Mouse (Mus musculus): ENCODE measurements around the gene N4bp1. TPM values are rescaled to one million over a fixed set of nuclear protein-coding genes. Genes with fewer than 3 reads are reported as not detected.

N4bp1 gene
- polyA plus RNA-seq, 1 experiment from 2014 or later: 12.5 TPM

GRCm38 (mm10) chr8:86918093-86918492, 33.0 kb upstream of the N4bp1 start:
- 91% methylated on average over 2 of the region's 2 CpGs for WGBS
- ATAC-seq (ENCODE audit: insufficient number of reproducible peaks, insufficient read depth, low FRiP score, low TSS enrichment): no peak
- no peaks in the 10 kb centered on the region for H3K27me3 ChIP-seq

GRCm38 (mm10) chr8:86917689-86918088, 32.6 kb upstream of the N4bp1 start:
- H3K4me1 ChIP-seq: peaks cover 2% of the 10 kb centered on the region; the same call in 1 of the 2 replicates
- no peak overlapping the region for H3K4me3 ChIP-seq
- H3K27ac ChIP-seq: no peak overlapping the region
- ATAC-seq (ENCODE audit: insufficient number of reproducible peaks, insufficient read depth, low FRiP score, low TSS enrichment): no peak
- H3K9ac ChIP-seq: no peak overlapping the region
- H3K9me3 ChIP-seq: no peaks in the 10 kb centered on the region
- WGBS: 79% methylated on average over 2 of the region's 2 CpGs
- no peak overlapping the region for H3K4me2 ChIP-seq (replicated peaks)
- no peaks in the 10 kb centered on the region for H3K36me3 ChIP-seq
- H3K27me3 ChIP-seq: no peaks in the 10 kb centered on the region

More at GRCm38 (mm10) chr8:86918093-86918492, 33.0 kb upstream of the N4bp1 start:
- H3K4me3 ChIP-seq: no peak overlapping the region
- no peak overlapping the region for H3K27ac ChIP-seq
- no peaks in the 10 kb centered on the region for H3K36me3 ChIP-seq
- no peak overlapping the region for H3K9ac ChIP-seq
- H3K4me1 ChIP-seq: peaks cover 2% of the 10 kb centered on the region; the same call in 1 of the 2 replicates
- no peak overlapping the region for H3K4me2 ChIP-seq (replicated peaks)
- H3K9me3 ChIP-seq: no peaks in the 10 kb centered on the region

GRCm38 (mm10) chr8:86916369-86916768, 31.3 kb upstream of the N4bp1 start:
- H3K27me3 ChIP-seq: no peaks in the 10 kb centered on the region
- no peaks in the 10 kb centered on the region for H3K9me3 ChIP-seq
- no peak overlapping the region for H3K27ac ChIP-seq
- H3K9ac ChIP-seq: no peak overlapping the region
- peaks cover 2% of the 10 kb centered on the region; the same call in 1 of the 2 replicates for H3K4me1 ChIP-seq
- no peak overlapping the region for H3K4me3 ChIP-seq
- no peaks in the 10 kb centered on the region for H3K36me3 ChIP-seq
- H3K4me2 ChIP-seq (replicated peaks): no peak overlapping the region
- no peak for ATAC-seq (ENCODE audit: insufficient number of reproducible peaks, insufficient read depth, low FRiP score, low TSS enrichment)
- WGBS: 85% methylated on average over 4 of the region's 4 CpGs

- no peaks in the 10 kb centered on the region for H3K9me3 ChIP-seq
- ATAC-seq (ENCODE audit: insufficient number of reproducible peaks, insufficient read depth, low FRiP score, low TSS enrichment): no peak
Measured at GRCm38 (mm10) chr8:86911136-86911535, 26.1 kb upstream of the N4bp1 start.

GRCm38 (mm10) chr8:86910250-86910649, 25.2 kb upstream of the N4bp1 start:
- H3K9ac ChIP-seq: no peak overlapping the region
- no peak for ATAC-seq (ENCODE audit: insufficient number of reproducible peaks, insufficient read depth, low FRiP score, low TSS enrichment)
- no peaks in the 10 kb centered on the region for H3K27me3 ChIP-seq
- H3K4me3 ChIP-seq: no peak overlapping the region
- no peaks in the 10 kb centered on the region for H3K4me1 ChIP-seq
- no peak overlapping the region for H3K27ac ChIP-seq
- no peaks in the 10 kb centered on the region for H3K9me3 ChIP-seq
- no peaks in the 10 kb centered on the region for H3K36me3 ChIP-seq
- 91% methylated on average over 7 of the region's 7 CpGs for WGBS
- H3K4me2 ChIP-seq (replicated peaks): no peak overlapping the region

More at GRCm38 (mm10) chr8:86911136-86911535, 26.1 kb upstream of the N4bp1 start:
- Histone ChIP-seq H3K9ac (no peak overlapping the region), H3K4me3 (no peak overlapping the region), H3K27me3 (no peaks in the 10 kb centered on the region), H3K36me3 (no peaks in the 10 kb centered on the region), H3K27ac (no peak overlapping the region), H3K4me1 (no peaks in the 10 kb centered on the region), H3K4me2 (replicated peaks) (no peak overlapping the region)
- WGBS: 89% methylated on average over 8 of the region's 8 CpGs

- Histone ChIP-seq H3K9me3 (no peaks in the 10 kb centered on the region), H3K36me3 (no peaks in the 10 kb centered on the region), H3K9ac (no peak overlapping the region), H3K27me3 (no peaks in the 10 kb centered on the region), H3K27ac (no peak overlapping the region), H3K4me1 (no peaks in the 10 kb centered on the region), H3K4me3 (no peak overlapping the region), H3K4me2 (replicated peaks) (no peak overlapping the region)
- WGBS: 20% methylated on average over 6 of the region's 6 CpGs
- ATAC-seq (ENCODE audit: insufficient number of reproducible peaks, insufficient read depth, low FRiP score, low TSS enrichment): no peak
Measured at GRCm38 (mm10) chr8:86908536-86908935, 23.5 kb upstream of the N4bp1 start.

- H3K36me3 ChIP-seq: no peaks in the 10 kb centered on the region
- no peak overlapping the region for H3K4me3 ChIP-seq
- H3K4me1 ChIP-seq: no peaks in the 10 kb centered on the region
- no peaks in the 10 kb centered on the region for H3K9me3 ChIP-seq
- H3K9ac ChIP-seq: no peak overlapping the region
- no peak overlapping the region for H3K4me2 ChIP-seq (replicated peaks)
- WGBS: 77% methylated on average over 8 of the region's 10 CpGs
- ATAC-seq (ENCODE audit: insufficient number of reproducible peaks, insufficient read depth, low FRiP score, low TSS enrichment): no peak
- H3K27me3 ChIP-seq: no peaks in the 10 kb centered on the region
- H3K27ac ChIP-seq: no peak overlapping the region
Measured at GRCm38 (mm10) chr8:86904911-86905310, 19.9 kb upstream of the N4bp1 start.

GRCm38 (mm10) chr8:86903104-86903503, 18.0 kb upstream of the N4bp1 start:
- no peaks in the 10 kb centered on the region for H3K36me3 ChIP-seq

GRCm38 (mm10) chr8:86902656-86903055, 17.6 kb upstream of the N4bp1 start:
- Histone ChIP-seq H3K4me1 (no peaks in the 10 kb centered on the region), H3K27ac (no peak overlapping the region), H3K9me3 (no peaks in the 10 kb centered on the region), H3K9ac (no peak overlapping the region), H3K4me3 (no peak overlapping the region), H3K36me3 (no peaks in the 10 kb centered on the region), H3K4me2 (replicated peaks) (no peak overlapping the region), H3K27me3 (no peaks in the 10 kb centered on the region)
- ATAC-seq (ENCODE audit: insufficient number of reproducible peaks, insufficient read depth, low FRiP score, low TSS enrichment): no peak
- WGBS: 77% methylated on average over 8 of the region's 8 CpGs

More at GRCm38 (mm10) chr8:86903104-86903503, 18.0 kb upstream of the N4bp1 start:
- H3K9ac ChIP-seq: no peak overlapping the region
- H3K27ac ChIP-seq: no peak overlapping the region
- no peak overlapping the region for H3K4me3 ChIP-seq
- no peaks in the 10 kb centered on the region for H3K27me3 ChIP-seq
- H3K9me3 ChIP-seq: no peaks in the 10 kb centered on the region
- ATAC-seq (ENCODE audit: insufficient number of reproducible peaks, insufficient read depth, low FRiP score, low TSS enrichment): no peak
- H3K4me1 ChIP-seq: no peaks in the 10 kb centered on the region
- no peak overlapping the region for H3K4me2 ChIP-seq (replicated peaks)
- WGBS: 8% methylated on average over 10 of the region's 10 CpGs

- Histone ChIP-seq H3K4me1 (no peaks in the 10 kb centered on the region), H3K27me3 (no peaks in the 10 kb centered on the region), H3K9me3 (no peaks in the 10 kb centered on the region), H3K9ac (no peak overlapping the region), H3K27ac (no peak overlapping the region), H3K4me3 (no peak overlapping the region), H3K36me3 (no peaks in the 10 kb centered on the region), H3K4me2 (replicated peaks) (no peak overlapping the region)
- ATAC-seq (ENCODE audit: insufficient number of reproducible peaks, insufficient read depth, low FRiP score, low TSS enrichment): no peak
- WGBS: 31% methylated on average over 5 of the region's 5 CpGs
Measured at GRCm38 (mm10) chr8:86901972-86902371, 16.9 kb upstream of the N4bp1 start.

GRCm38 (mm10) chr8:86897726-86898419, 12.8 kb upstream of the N4bp1 start:
- H3K4me3 ChIP-seq: no peak overlapping the region
- no peaks in the 10 kb centered on the region for H3K4me1 ChIP-seq
- no peak overlapping the region for H3K27ac ChIP-seq
- H3K36me3 ChIP-seq: no peaks in the 10 kb centered on the region
- H3K9ac ChIP-seq: no peak overlapping the region; the same call in 1 of the 2 replicates
- H3K4me2 ChIP-seq (replicated peaks): no peak overlapping the region
- ATAC-seq (ENCODE audit: insufficient number of reproducible peaks, insufficient read depth, low FRiP score, low TSS enrichment): no peak
- WGBS: 78% methylated on average over 7 of the region's 7 CpGs
- no peaks in the 10 kb centered on the region for H3K9me3 ChIP-seq
- no peaks in the 10 kb centered on the region for H3K27me3 ChIP-seq

- Histone ChIP-seq H3K4me3 (no peak overlapping the region), H3K4me2 (replicated peaks) (no peak overlapping the region), H3K36me3 (no peaks in the 10 kb centered on the region), H3K27me3 (no peaks in the 10 kb centered on the region), H3K27ac (no peak overlapping the region), H3K4me1 (no peaks in the 10 kb centered on the region), H3K9me3 (no peaks in the 10 kb centered on the region), H3K9ac (no peak overlapping the region)
- 90% methylated on average over 4 of the region's 4 CpGs for WGBS
- ATAC-seq (ENCODE audit: insufficient number of reproducible peaks, insufficient read depth, low FRiP score, low TSS enrichment): no peak
Measured at GRCm38 (mm10) chr8:86895390-86895789, 10.3 kb upstream of the N4bp1 start.

Measured in embryonic facial prominence, embryonic 12.5 days (tissue).